Mouse (Mus musculus): ENCODE results near the gene Plekhf1. TPM values are rescaled to one million over a fixed set of nuclear protein-coding genes. Genes with fewer than 3 reads are reported as not detected.

The Plekhf1 gene
- polyA plus RNA-seq, 1 experiment from 2014 or later: 4.5 TPM

GRCm38 (mm10) chr7:38228329-38228728, 513 bp upstream of the Plekhf1 start:
- ATAC-seq (ENCODE audit: insufficient read depth): no peak
- H3K27me3 ChIP-seq (ENCODE audit: insufficient read depth, low read length): 0 out of 2 replicates have a peak, but pooled peaks cover 3% of the 10 kb centered on the region
- DNase-seq: no peak
- peak overlapping the region; percentile 64 for H3K9ac ChIP-seq
- H3K9me3 ChIP-seq (ENCODE audit: low read depth, low read length): no peaks in the 10 kb centered on the region
- WGBS: 22% methylated on average over 8 of the region's 8 CpGs
- H3K27ac ChIP-seq (ENCODE audit: low read depth): no peak overlapping the region
- H3K4me3 ChIP-seq (ENCODE audit: low read depth, low read length): peak overlapping the region; percentile 60
- H3K36me3 ChIP-seq (ENCODE audit: insufficient read depth): no peaks in the 10 kb centered on the region
- no peak for TF ChIP-seq CTCF (IDR thresholded peaks at IDR 0.05; ENCODE audit: low read depth)
- H3K4me2 ChIP-seq: peak overlapping the region; percentile 73
- 0 out of 2 replicates have a peak, but pooled peaks cover 2% of the 10 kb centered on the region for H3K4me1 ChIP-seq (ENCODE audit: insufficient read depth)

GRCm38 (mm10) chr7:38227181-38227899, 476 bp downstream of the Plekhf1 start:
- no peaks in the 10 kb centered on the region for H3K9me3 ChIP-seq (ENCODE audit: low read depth, low read length)
- H3K36me3 ChIP-seq (ENCODE audit: insufficient read depth): no peaks in the 10 kb centered on the region
- peak overlapping the region; percentile 64 for H3K9ac ChIP-seq
- 0 out of 2 replicates have a peak, but pooled peaks cover 3% of the 10 kb centered on the region for H3K27me3 ChIP-seq (ENCODE audit: insufficient read depth, low read length)
- peak; percentile 87 for DNase-seq
- peak; percentile 80 for ATAC-seq (ENCODE audit: insufficient read depth)
- peak overlapping the region; percentile 60 for H3K4me3 ChIP-seq (ENCODE audit: low read depth, low read length)
- 0 out of 2 replicates have a peak, but pooled peaks cover 2% of the 10 kb centered on the region for H3K4me1 ChIP-seq (ENCODE audit: insufficient read depth)
- peak; percentile 34 for TF ChIP-seq CTCF (IDR thresholded peaks at IDR 0.05; ENCODE audit: low read depth)
- peak overlapping the region; percentile 82 for H3K27ac ChIP-seq (ENCODE audit: low read depth)
- under 1% methylated on average over 25 of the region's 25 CpGs for WGBS
- H3K4me2 ChIP-seq: peak overlapping the region; percentile 73

- no peak for TF ChIP-seq CTCF (IDR thresholded peaks at IDR 0.05; ENCODE audit: low read depth)
- H3K27ac ChIP-seq (ENCODE audit: low read depth): no peak overlapping the region
- 0 out of 2 replicates have a peak, but pooled peaks cover 3% of the 10 kb centered on the region for H3K27me3 ChIP-seq (ENCODE audit: insufficient read depth, low read length)
- peak overlapping the region; percentile 73 for H3K4me2 ChIP-seq
- H3K9ac ChIP-seq: no peak overlapping the region
- DNase-seq (no peak), ATAC-seq (ENCODE audit: insufficient read depth) (no peak)
- H3K4me1 ChIP-seq (ENCODE audit: insufficient read depth): 0 out of 2 replicates have a peak, but pooled peaks cover 2% of the 10 kb centered on the region
- peaks cover 5% of the 10 kb centered on the region; the same call in 1 of the 2 replicates for H3K36me3 ChIP-seq (ENCODE audit: insufficient read depth)
- H3K9me3 ChIP-seq (ENCODE audit: low read depth, low read length): no peaks in the 10 kb centered on the region
- 71% methylated on average over 2 of the region's 2 CpGs for WGBS
- H3K4me3 ChIP-seq (ENCODE audit: low read depth, low read length): peak overlapping the region; percentile 60; the same call in 1 of the 2 replicates
Observed at GRCm38 (mm10) chr7:38226226-38226625, 1.6 kb downstream of the Plekhf1 start.

GRCm38 (mm10) chr7:38224577-38225369, 3.0 kb downstream of the Plekhf1 start:
- Histone ChIP-seq H3K4me3 (ENCODE audit: low read depth, low read length) (no peak overlapping the region), H3K4me1 (ENCODE audit: insufficient read depth) (0 out of 2 replicates have a peak, but pooled peaks cover 2% of the 10 kb centered on the region), H3K27ac (ENCODE audit: low read depth) (no peak overlapping the region), H3K36me3 (ENCODE audit: insufficient read depth) (peaks cover 15% of the 10 kb centered on the region; the same call in 1 of the 2 replicates), H3K4me2 (no peak overlapping the region), H3K9ac (no peak overlapping the region), H3K9me3 (ENCODE audit: low read depth, low read length) (no peaks in the 10 kb centered on the region), H3K27me3 (ENCODE audit: insufficient read depth, low read length) (0 out of 2 replicates have a peak, but pooled peaks cover 3% of the 10 kb centered on the region)
- ATAC-seq (ENCODE audit: insufficient read depth) (no peak), DNase-seq (no peak)
- WGBS: 72% methylated on average over 13 of the region's 13 CpGs
- TF ChIP-seq CTCF (IDR thresholded peaks at IDR 0.05; ENCODE audit: low read depth): no peak

- Histone ChIP-seq H3K4me2 (no peak overlapping the region), H3K4me1 (ENCODE audit: insufficient read depth) (no peaks in the 10 kb centered on the region), H3K36me3 (ENCODE audit: insufficient read depth) (peaks cover 19% of the 10 kb centered on the region; the same call in 1 of the 2 replicates), H3K4me3 (ENCODE audit: low read depth, low read length) (no peak overlapping the region), H3K27me3 (ENCODE audit: insufficient read depth, low read length) (no peaks in the 10 kb centered on the region), H3K27ac (ENCODE audit: low read depth) (no peak overlapping the region), H3K9me3 (ENCODE audit: low read depth, low read length) (no peaks in the 10 kb centered on the region), H3K9ac (no peak overlapping the region)
- TF ChIP-seq CTCF (IDR thresholded peaks at IDR 0.05; ENCODE audit: low read depth): no peak
- DNase-seq (no peak), ATAC-seq (ENCODE audit: insufficient read depth) (no peak)
- 94% methylated on average over 7 of the region's 7 CpGs for WGBS
Observed at GRCm38 (mm10) chr7:38220866-38221265, 7.0 kb downstream of the Plekhf1 start.

- H3K36me3 ChIP-seq (ENCODE audit: insufficient read depth): peaks cover 19% of the 10 kb centered on the region; the same call in 1 of the 2 replicates
- H3K9ac ChIP-seq: no peak overlapping the region
- H3K4me2 ChIP-seq: no peak overlapping the region
- WGBS: 81% methylated on average over 4 of the region's 4 CpGs
- H3K4me3 ChIP-seq (ENCODE audit: low read depth, low read length): no peak overlapping the region
- no peak for ATAC-seq (ENCODE audit: insufficient read depth)
- TF ChIP-seq CTCF (IDR thresholded peaks at IDR 0.05; ENCODE audit: low read depth): no peak
- no peaks in the 10 kb centered on the region for H3K4me1 ChIP-seq (ENCODE audit: insufficient read depth)
- H3K27ac ChIP-seq (ENCODE audit: low read depth): no peak overlapping the region
- no peaks in the 10 kb centered on the region for H3K9me3 ChIP-seq (ENCODE audit: low read depth, low read length)
- no peak for DNase-seq
- H3K27me3 ChIP-seq (ENCODE audit: insufficient read depth, low read length): no peaks in the 10 kb centered on the region
Observed at GRCm38 (mm10) chr7:38219526-38219925, 8.3 kb downstream of the Plekhf1 start.

Data from lung, embryonic 14.5 days (tissue).